Mouse (Mus musculus) liver, embryonic 18 days (tissue): ENCODE results near the gene Gm21874. TPM values are rescaled to one million over a fixed set of nuclear protein-coding genes. Genes with fewer than 3 reads are reported as not detected.

ENCODE experiments used
- polyA plus RNA-seq: library from polyadenylated mRNA; depleted of rRNA; stranded (reverse); fragments of >200 nt; gene quantifications from 2 replicates; pipeline ENCODE4 v1.2.3, GENCODE M21; 2012; rRNA removed

The Gm21874 gene
- not detected in 2 replicates for polyA plus RNA-seq

DNA sequence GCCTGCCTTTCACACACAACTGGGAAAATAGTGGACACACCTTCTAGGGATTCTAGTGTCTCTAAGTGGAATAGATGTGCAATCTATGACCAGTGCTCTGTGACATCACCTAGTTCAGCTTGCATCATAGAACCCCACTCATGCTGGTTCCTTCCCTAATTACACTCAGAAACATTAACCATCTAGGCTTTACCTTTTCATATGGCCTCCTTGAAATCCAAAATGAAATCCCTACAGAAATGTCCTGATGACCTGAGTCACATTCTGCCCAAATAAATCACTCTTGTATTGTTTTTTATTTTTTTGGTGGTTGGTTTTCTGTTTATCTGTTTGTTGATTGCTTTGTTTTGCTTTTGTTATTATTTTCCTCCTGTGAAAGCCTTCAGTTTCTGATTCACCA lies at the start of gene Gm21874:
Gene Gm21874 (minus strand): TSS at position 101 of the 400 bp plus-strand sequence.

Other genes starting within 250 kb of the Gm21874 start
- not detected in 2 replicates for gene Gm21721, start 214.0 kb downstream of the Gm21874 start, polyA plus RNA-seq
- not detected in 2 replicates for gene Gm21812, start 69.0 kb downstream of the Gm21874 start, polyA plus RNA-seq